Mouse (Mus musculus) forebrain, postnatal 0 days (tissue): ENCODE measurements around the gene Obscn. TPM values are rescaled to one million over a fixed set of nuclear protein-coding genes. Genes with fewer than 3 reads are reported as not detected.

Experiments used
- ATAC-seq: fragments of 200-750 bp; cut with Nextera tagmentation; 2 replicates; pipeline ENCODE4 v1.8.0; 2017; ENCODE audit warnings: mild to moderate bottlenecking, moderate library complexity
- DNase-seq: peaks from one replicate; pipeline ENCODE4 v3.0.0-alpha.2; 2015
- H3K27ac ChIP-seq: fragments of 300-500 bp; sonication (generic); 2 replicates; pipeline ENCODE4 v1.5.1; 2014; ENCODE audit warnings: low read depth, mild to moderate bottlenecking, antibody characterized with exemption, low read length, moderate library complexity, mixed read lengths
- H3K27me3 ChIP-seq: fragments of 300-500 bp; sonication (generic); 2 replicates; pipeline ENCODE4 v1.6.1; 2014; ENCODE audit warnings: mild to moderate bottlenecking, low read length, mixed read lengths; ENCODE audit not compliant: insufficient read depth
- H3K36me3 ChIP-seq: fragments of 300-500 bp; sonication (generic); 2 replicates; pipeline ENCODE4 v1.6.1; 2014; ENCODE audit warnings: mild to moderate bottlenecking, moderate library complexity; ENCODE audit not compliant: insufficient read depth
- H3K4me1 ChIP-seq: fragments of 300-500 bp; sonication (generic); 2 replicates; pipeline ENCODE4 v1.6.1; 2014; ENCODE audit warnings: antibody characterized with exemption; ENCODE audit not compliant: insufficient read depth
- H3K4me2 ChIP-seq: fragments of 300-500 bp; sonication (generic); 2 replicates; pipeline ENCODE4 v1.6.1; 2014; ENCODE audit warnings: low read depth, mild to moderate bottlenecking, moderate library complexity
- H3K4me3 ChIP-seq: fragments of 300-500 bp; sonication (generic); 2 replicates; pipeline ENCODE4 v1.5.1; 2014; ENCODE audit warnings: low read depth, low read length, mixed read lengths
- H3K9ac ChIP-seq: fragments of 300-500 bp; sonication (generic); 2 replicates; pipeline ENCODE4 v1.6.1; 2014; ENCODE audit warnings: mild to moderate bottlenecking
- H3K9me3 ChIP-seq: fragments of 300-500 bp; sonication (generic); 2 replicates; pipeline ENCODE4 v1.6.1; 2016; ENCODE audit warnings: low read length
- CTCF ChIP-seq: sonication (generic); IDR thresholded peaks from 2 replicates; pipeline ENCODE4 v1.5.1; 2016; ENCODE audit warnings: antibody characterized with exemption, control low read depth, low read depth
- WGBS: fragments of 180-500 bp; shearing (Covaris S2); extraction: QIAGEN DNeasy Blood & Tissue Kit; methylation state at CpG from one replicate; pipeline ENCODE4 v1.1.7; 2014; 5-methylcytosine and 5-hydroxymethylcytosine counted together
- polyA plus RNA-seq: library from polyadenylated mRNA; unstranded; fragments of >200 nt; fragmentation: Nextera tagmentation; extraction: Ambion mirVana; gene quantifications from 2 replicates; pipeline ENCODE4 v1.2.1, GENCODE M21; 2015
- total RNA-seq: library from RNA; depleted of rRNA; stranded (reverse); fragments of >200 nt; gene quantifications from 2 replicates; pipeline ENCODE4 v1.2.3, GENCODE M21; 2014

The Obscn gene
- total and polyA plus RNA-seq, 2 experiments from 2014 or later, result 0.31 to 1.5 TPM

- peaks cover 67% of the 10 kb centered on the region for H3K36me3 ChIP-seq
- TF ChIP-seq CTCF, result no peak
- H3K4me3 ChIP-seq, result no peak overlapping the region
Observed at GRCm38 (mm10) chr11:58984657-58985056, 151.5 kb downstream of the Obscn start.

GRCm38 (mm10) chr11:58983691-58984341, 152.4 kb downstream of the Obscn start:
- 92% methylated on average over 6 of the region's 6 CpGs for WGBS
- H3K36me3 ChIP-seq, result peaks cover 59% of the 10 kb centered on the region

More at GRCm38 (mm10) chr11:58984657-58985056, 151.5 kb downstream of the Obscn start:
- no peak for ATAC-seq
- no peak overlapping the region for H3K27ac ChIP-seq
- H3K4me1 ChIP-seq, result 0 out of 2 replicates have a peak, but pooled peaks cover 8% of the 10 kb centered on the region
- no peak overlapping the region for H3K9ac ChIP-seq
- H3K9me3 ChIP-seq, result no peaks in the 10 kb centered on the region
- no peak overlapping the region for H3K4me2 ChIP-seq
- 94% methylated on average over 7 of the region's 7 CpGs for WGBS
- DNase-seq, result no peak
- H3K27me3 ChIP-seq, result no peaks in the 10 kb centered on the region

GRCm38 (mm10) chr11:58982471-58983097, 153.6 kb downstream of the Obscn start:
- WGBS, result 91% methylated on average over 18 of the region's 18 CpGs
- Histone ChIP-seq H3K4me2 (no peak overlapping the region), H3K27me3 (no peaks in the 10 kb centered on the region), H3K27ac (no peak overlapping the region), H3K4me3 (no peak overlapping the region), H3K9ac (no peak overlapping the region), H3K36me3 (peaks cover 46% of the 10 kb centered on the region), H3K4me1 (peaks cover 19% of the 10 kb centered on the region), H3K9me3 (no peaks in the 10 kb centered on the region)
- ATAC-seq, result no peak
- no peak for TF ChIP-seq CTCF
- no peak for DNase-seq

More at GRCm38 (mm10) chr11:58983691-58984341, 152.4 kb downstream of the Obscn start:
- Histone ChIP-seq H3K9ac (no peak overlapping the region), H3K27ac (no peak overlapping the region), H3K4me3 (no peak overlapping the region), H3K9me3 (no peaks in the 10 kb centered on the region), H3K4me2 (no peak overlapping the region), H3K27me3 (no peaks in the 10 kb centered on the region), H3K4me1 (peaks cover 17% of the 10 kb centered on the region)
- DNase-seq (no peak), ATAC-seq (no peak)
- no peak for TF ChIP-seq CTCF

GRCm38 (mm10) chr11:58981541-58982447, 154.4 kb downstream of the Obscn start:
- Histone ChIP-seq H3K27me3 (no peaks in the 10 kb centered on the region), H3K4me3 (no peak overlapping the region), H3K9ac (no peak overlapping the region), H3K36me3 (peaks cover 39% of the 10 kb centered on the region), H3K4me1 (peaks cover 19% of the 10 kb centered on the region), H3K27ac (no peak overlapping the region), H3K9me3 (no peaks in the 10 kb centered on the region), H3K4me2 (no peak overlapping the region)
- DNase-seq (peak; percentile 61), ATAC-seq (0 out of 2 replicates have a peak, but pooled peaks have one; percentile 36)
- peak; percentile 65 for TF ChIP-seq CTCF
- 49% methylated on average over 14 of the region's 14 CpGs for WGBS

GRCm38 (mm10) chr11:58980381-58980990, 155.7 kb downstream of the Obscn start:
- Histone ChIP-seq H3K4me1 (peaks cover 19% of the 10 kb centered on the region), H3K4me2 (peak overlapping the region; percentile 99; the same call in 1 of the 2 replicates), H3K27me3 (no peaks in the 10 kb centered on the region), H3K27ac (no peak overlapping the region), H3K36me3 (peaks cover 27% of the 10 kb centered on the region), H3K9me3 (no peaks in the 10 kb centered on the region), H3K9ac (no peak overlapping the region), H3K4me3 (no peak overlapping the region)
- 69% methylated on average over 5 of the region's 5 CpGs for WGBS
- TF ChIP-seq CTCF, result no peak
- ATAC-seq (no peak), DNase-seq (no peak)

- 81% methylated on average over 7 of the region's 7 CpGs for WGBS
- Histone ChIP-seq H3K4me3 (0 out of 2 replicates have a peak overlapping the region, but pooled peaks have one; percentile 59), H3K4me2 (peak overlapping the region; percentile 99), H3K27me3 (no peaks in the 10 kb centered on the region), H3K4me1 (peaks cover 19% of the 10 kb centered on the region), H3K9me3 (no peaks in the 10 kb centered on the region), H3K36me3 (peaks cover 19% of the 10 kb centered on the region), H3K9ac (peak overlapping the region; percentile 85), H3K27ac (no peak overlapping the region)
- no peak for TF ChIP-seq CTCF
- ATAC-seq (no peak), DNase-seq (no peak)
Observed at GRCm38 (mm10) chr11:58979661-58980060, 156.5 kb downstream of the Obscn start.
